Mouse (Mus musculus) neural tube, embryonic 11.5 days (tissue): ENCODE measurements at regions not wholly inside any gene's neighbourhood (a gene's known extent, or its start where the extent isn't known, plus 50 kb on each side); places are given as distances from the start of the nearest gene placed in this dataset.

Source experiments
- ATAC-seq: fragments of 200-750 bp; cut with Nextera tagmentation; 2 replicates; pipeline ENCODE4 v1.8.0; 2017; ENCODE audit warnings: moderate number of reproducible peaks, mild to moderate bottlenecking, moderate TSS enrichment, moderate library complexity; ENCODE audit not compliant: insufficient read depth, low FRiP score, low TSS enrichment
- DNase-seq: peaks from one replicate; pipeline ENCODE4 v3.0.0-alpha.2; 2015; ENCODE audit warnings: low spot score
- H3K27ac ChIP-seq: fragments of 300-500 bp; sonication (generic); 2 replicates; pipeline ENCODE4 v1.5.1; 2014; ENCODE audit warnings: low read depth, mild to moderate bottlenecking, low read length
- H3K27me3 ChIP-seq: fragments of 300-500 bp; sonication (generic); 2 replicates; pipeline ENCODE4 v1.6.1; 2014; ENCODE audit warnings: mild to moderate bottlenecking, low read length, mixed read lengths; ENCODE audit not compliant: control insufficient read depth, insufficient read depth
- H3K36me3 ChIP-seq: fragments of 300-500 bp; sonication (generic); 2 replicates; pipeline ENCODE4 v1.6.1; 2014; ENCODE audit warnings: mild to moderate bottlenecking, low read length, moderate library complexity, mixed read lengths; ENCODE audit not compliant: control insufficient read depth, insufficient read depth
- H3K4me1 ChIP-seq: fragments of 300-500 bp; sonication (generic); 2 replicates; pipeline ENCODE4 v1.6.1; 2014; ENCODE audit warnings: low read length, mixed read lengths; ENCODE audit not compliant: control insufficient read depth, insufficient read depth
- H3K4me2 ChIP-seq: fragments of 300-500 bp; sonication (generic); 2 replicates; pipeline ENCODE4 v1.6.1; 2014; ENCODE audit warnings: low read depth, mild to moderate bottlenecking, moderate library complexity
- H3K4me3 ChIP-seq: fragments of 300-500 bp; sonication (generic); 2 replicates; pipeline ENCODE4 v1.5.1; 2014; ENCODE audit warnings: low read depth, low read length
- H3K9ac ChIP-seq: fragments of 300-500 bp; sonication (generic); 2 replicates; pipeline ENCODE4 v1.6.1; 2014; ENCODE audit warnings: mild to moderate bottlenecking, low read length
- H3K9me3 ChIP-seq: fragments of 300-500 bp; sonication (generic); 2 replicates; pipeline ENCODE4 v1.6.1; 2016; ENCODE audit warnings: low read length; ENCODE audit not compliant: control insufficient read depth
- WGBS: fragments of 180-500 bp; shearing (Covaris S2); extraction: QIAGEN DNeasy Blood & Tissue Kit; methylation state at CpG from one replicate; pipeline ENCODE4 v1.1.7; 2014; 5-methylcytosine and 5-hydroxymethylcytosine counted together

GRCm38 (mm10) chr6:67114753-67115152 is 77.5 kb upstream of the Gadd45a start:
- H3K9ac ChIP-seq = no peak overlapping the region
- H3K4me2 ChIP-seq = no peak overlapping the region
- no peaks in the 10 kb centered on the region for H3K9me3 ChIP-seq
- no peak overlapping the region for H3K27ac ChIP-seq
- no peaks in the 10 kb centered on the region for H3K36me3 ChIP-seq
- H3K4me3 ChIP-seq = no peak overlapping the region
- ATAC-seq (no peak), DNase-seq (no peak)
- no peaks in the 10 kb centered on the region for H3K4me1 ChIP-seq
- no peaks in the 10 kb centered on the region for H3K27me3 ChIP-seq
- 90% methylated on average over 4 of the region's 4 CpGs for WGBS

DNA sequence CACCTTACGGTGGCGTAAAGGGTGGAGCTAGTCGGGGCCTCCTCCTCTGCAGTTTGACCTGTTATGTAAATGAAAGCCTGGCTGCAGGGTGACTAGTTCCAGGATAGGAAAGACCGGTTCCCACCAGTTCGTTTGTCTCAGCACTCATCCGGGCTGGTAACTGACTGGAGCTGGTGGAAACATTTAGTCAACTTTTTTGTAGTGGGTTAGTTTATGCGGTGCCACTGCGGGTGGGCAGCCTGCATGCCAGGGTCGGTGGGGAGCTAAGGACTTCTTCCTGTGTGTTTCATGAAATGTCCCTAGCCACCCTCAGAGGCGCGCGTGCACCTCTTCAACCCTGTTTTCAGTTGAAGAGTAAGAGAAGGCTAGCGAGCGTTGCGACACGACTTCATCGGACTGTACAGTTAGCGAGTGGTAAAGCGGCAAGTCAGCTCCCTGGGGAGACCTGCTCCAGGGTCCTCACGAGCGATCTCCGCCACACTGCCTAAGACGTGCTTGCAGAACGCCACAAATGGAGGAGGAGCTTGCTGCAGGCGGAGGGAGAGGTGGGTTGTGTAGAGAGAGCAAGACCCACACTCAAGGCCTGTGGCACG is 76.5 kb upstream of the Gadd45a start:
- Histone ChIP-seq H3K4me2 (peak overlapping the region; percentile 44), H3K4me1 (no peaks in the 10 kb centered on the region), H3K4me3 (peak overlapping the region; percentile 18; the same call in 1 of the 2 replicates), H3K36me3 (no peaks in the 10 kb centered on the region), H3K27ac (no peak overlapping the region), H3K9ac (peak overlapping the region; percentile 39), H3K9me3 (no peaks in the 10 kb centered on the region), H3K27me3 (no peaks in the 10 kb centered on the region)
- 8% methylated on average over 26 of the region's 26 CpGs for WGBS
- ATAC-seq = no peak
- DNase-seq = peak; percentile 43

DNA sequence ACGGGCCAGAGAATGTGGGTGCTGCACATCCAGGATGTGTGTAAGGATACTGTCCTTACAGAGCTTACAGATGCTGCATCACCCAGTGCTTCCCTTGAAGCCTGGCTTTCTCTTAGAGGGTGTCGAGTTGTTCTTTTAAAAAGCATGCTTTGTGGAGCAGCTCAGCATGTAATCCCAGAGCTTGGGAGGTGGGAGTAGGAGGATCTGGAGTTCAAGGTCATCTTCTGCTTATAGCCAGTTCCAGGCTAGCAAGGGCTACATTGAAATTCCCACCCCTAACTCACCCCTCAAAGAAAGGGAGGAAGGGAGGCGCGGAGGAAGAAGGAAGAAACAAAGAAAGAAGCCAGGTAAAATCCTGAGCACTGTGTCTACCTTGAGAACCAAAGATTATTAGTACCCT is 76.0 kb upstream of the Gadd45a start:
- H3K27ac ChIP-seq = no peak overlapping the region
- ATAC-seq = no peak
- H3K4me3 ChIP-seq = no peak overlapping the region
- H3K27me3 ChIP-seq = no peaks in the 10 kb centered on the region
- no peak for DNase-seq
- no peaks in the 10 kb centered on the region for H3K36me3 ChIP-seq
- no peaks in the 10 kb centered on the region for H3K9me3 ChIP-seq
- no peak overlapping the region for H3K9ac ChIP-seq
- WGBS = 62% methylated on average over 4 of the region's 4 CpGs
- H3K4me2 ChIP-seq = no peak overlapping the region
- H3K4me1 ChIP-seq = no peaks in the 10 kb centered on the region

DNA sequence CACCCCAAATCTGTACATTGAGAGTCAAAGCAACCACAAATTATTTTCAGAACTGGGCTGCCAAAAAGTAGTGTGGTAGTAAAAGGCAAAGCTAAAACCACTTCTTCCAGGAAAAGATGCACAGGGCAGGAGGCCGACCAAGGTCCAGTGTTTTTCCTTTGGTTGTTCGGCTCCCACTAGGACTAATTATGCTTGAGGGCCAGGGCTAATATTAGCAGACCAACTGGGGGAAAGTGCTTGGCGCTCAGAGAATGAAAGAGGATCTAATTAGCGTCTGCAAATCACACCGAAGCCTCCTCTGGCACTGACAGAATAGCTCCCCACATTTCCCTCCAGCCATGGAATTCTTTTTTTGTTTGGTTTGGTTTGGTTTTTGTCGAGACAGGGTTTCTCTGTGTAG is 75.1 kb upstream of the Gadd45a start:
- no peaks in the 10 kb centered on the region for H3K36me3 ChIP-seq
- no peak overlapping the region for H3K4me2 ChIP-seq
- H3K9ac ChIP-seq = no peak overlapping the region
- no peak overlapping the region for H3K4me3 ChIP-seq
- 60% methylated on average over 6 of the region's 6 CpGs for WGBS
- H3K9me3 ChIP-seq = no peaks in the 10 kb centered on the region
- DNase-seq (no peak), ATAC-seq (no peak)
- no peaks in the 10 kb centered on the region for H3K27me3 ChIP-seq
- H3K4me1 ChIP-seq = no peaks in the 10 kb centered on the region
- no peak overlapping the region for H3K27ac ChIP-seq

GRCm38 (mm10) chr6:67111581-67111980 is 74.3 kb upstream of the Gadd45a start:
- Histone ChIP-seq H3K27ac (no peak overlapping the region), H3K4me3 (no peak overlapping the region), H3K4me2 (no peak overlapping the region), H3K36me3 (no peaks in the 10 kb centered on the region), H3K27me3 (no peaks in the 10 kb centered on the region), H3K9me3 (no peaks in the 10 kb centered on the region), H3K9ac (no peak overlapping the region), H3K4me1 (no peaks in the 10 kb centered on the region)
- WGBS = 62% methylated on average over 2 of the region's 2 CpGs
- ATAC-seq (no peak), DNase-seq (no peak)

DNA sequence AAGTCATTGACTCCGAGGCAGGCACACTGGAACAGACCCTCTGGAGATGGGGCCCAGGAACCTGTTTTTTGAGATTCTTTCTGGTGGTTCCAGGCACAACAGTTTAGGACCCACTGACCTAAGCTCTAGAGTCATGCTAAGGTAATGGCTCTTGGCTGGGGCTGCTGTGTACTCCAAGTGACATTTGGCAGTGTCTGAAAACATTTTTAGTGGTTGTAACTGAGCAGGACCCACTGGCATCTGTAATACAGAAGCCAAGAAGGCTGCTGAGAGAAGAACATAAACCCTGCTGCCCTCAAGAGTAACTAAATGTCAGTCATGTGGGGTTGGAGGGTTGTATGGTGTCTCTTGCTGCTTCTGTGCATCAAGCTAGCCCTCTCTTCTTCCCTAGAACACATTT is 73.1 kb upstream of the Gadd45a start:
- H3K9me3 ChIP-seq = no peaks in the 10 kb centered on the region
- no peaks in the 10 kb centered on the region for H3K4me1 ChIP-seq
- H3K9ac ChIP-seq = no peak overlapping the region
- DNase-seq (no peak), ATAC-seq (no peak)
- no peak overlapping the region for H3K4me3 ChIP-seq
- H3K27ac ChIP-seq = no peak overlapping the region
- 74% methylated on average over 1 of the region's 1 CpGs for WGBS
- H3K27me3 ChIP-seq = no peaks in the 10 kb centered on the region
- no peaks in the 10 kb centered on the region for H3K36me3 ChIP-seq
- H3K4me2 ChIP-seq = no peak overlapping the region

DNA sequence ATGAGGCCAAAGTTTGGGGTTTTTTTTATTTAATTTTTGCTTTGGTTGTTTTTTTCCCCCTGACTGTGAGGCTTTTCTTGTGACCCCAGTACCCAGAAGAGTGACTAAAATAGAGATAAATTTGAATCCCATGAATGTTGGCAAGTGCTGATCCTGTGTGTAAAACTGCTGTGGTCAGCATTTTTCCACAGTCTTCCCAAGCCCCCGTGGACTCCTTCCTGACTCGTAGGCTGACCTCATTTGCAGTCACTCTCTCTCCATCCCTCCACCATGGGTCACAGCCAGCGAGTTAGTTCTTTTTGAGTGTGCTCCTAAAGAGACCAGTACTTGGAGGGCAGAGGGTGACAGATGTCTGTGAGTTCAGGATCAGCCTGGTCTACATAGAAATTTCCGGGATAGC is 72.5 kb upstream of the Gadd45a start:
- Histone ChIP-seq H3K27ac (no peak overlapping the region), H3K36me3 (no peaks in the 10 kb centered on the region), H3K4me2 (no peak overlapping the region), H3K4me1 (no peaks in the 10 kb centered on the region), H3K9me3 (no peaks in the 10 kb centered on the region), H3K9ac (no peak overlapping the region), H3K27me3 (no peaks in the 10 kb centered on the region), H3K4me3 (no peak overlapping the region)
- WGBS = 72% methylated on average over 4 of the region's 4 CpGs
- DNase-seq (no peak), ATAC-seq (no peak)

- no peak overlapping the region for H3K4me3 ChIP-seq
- H3K27ac ChIP-seq = no peak overlapping the region
- 86% methylated on average over 4 of the region's 4 CpGs for WGBS
- no peaks in the 10 kb centered on the region for H3K36me3 ChIP-seq
- H3K27me3 ChIP-seq = no peaks in the 10 kb centered on the region
- H3K9ac ChIP-seq = no peak overlapping the region
- DNase-seq (no peak), ATAC-seq (no peak)
- no peaks in the 10 kb centered on the region for H3K4me1 ChIP-seq
- H3K4me2 ChIP-seq = no peak overlapping the region
- H3K9me3 ChIP-seq = no peaks in the 10 kb centered on the region
Measured at GRCm38 (mm10) chr6:67107517-67107916, 70.3 kb upstream of the Gadd45a start.

DNA sequence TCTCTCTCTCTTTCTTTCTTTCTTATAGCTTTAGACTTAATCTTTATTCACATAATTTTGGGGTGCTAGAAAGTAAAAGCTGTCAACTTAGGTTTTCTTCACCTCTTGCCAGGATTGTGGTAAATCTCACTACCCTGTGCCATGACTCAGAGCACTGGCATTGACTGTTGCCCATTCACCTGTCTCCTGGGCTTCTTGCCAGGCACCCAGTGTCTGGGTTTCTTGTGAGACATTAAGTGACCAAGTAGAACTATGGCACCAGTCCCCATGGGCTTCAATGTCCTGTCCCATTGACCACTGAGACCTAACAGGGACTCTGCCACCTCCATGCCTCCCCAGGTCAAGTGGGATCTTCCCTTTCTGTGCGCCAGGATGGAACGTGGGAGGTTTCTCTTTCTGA is 69.2 kb upstream of the Gadd45a start:
- Histone ChIP-seq H3K9me3 (no peaks in the 10 kb centered on the region), H3K4me1 (no peaks in the 10 kb centered on the region), H3K36me3 (no peaks in the 10 kb centered on the region), H3K27ac (no peak overlapping the region), H3K4me2 (no peak overlapping the region), H3K9ac (no peak overlapping the region), H3K27me3 (no peaks in the 10 kb centered on the region), H3K4me3 (no peak overlapping the region)
- ATAC-seq (no peak), DNase-seq (no peak)
- 92% methylated on average over 2 of the region's 2 CpGs for WGBS
